Mouse (Mus musculus) cerebellum, postnatal 36 days (tissue): ENCODE results near the gene Tjp1.

ENCODE experiments used
- DNase-seq, 2 experiments: peaks; one replicate each; pipeline ENCODE4 v3.0.0; 2021 to 2022; ENCODE audit warnings: mixed read lengths in 2 of 2

The Tjp1 gene

DNA sequence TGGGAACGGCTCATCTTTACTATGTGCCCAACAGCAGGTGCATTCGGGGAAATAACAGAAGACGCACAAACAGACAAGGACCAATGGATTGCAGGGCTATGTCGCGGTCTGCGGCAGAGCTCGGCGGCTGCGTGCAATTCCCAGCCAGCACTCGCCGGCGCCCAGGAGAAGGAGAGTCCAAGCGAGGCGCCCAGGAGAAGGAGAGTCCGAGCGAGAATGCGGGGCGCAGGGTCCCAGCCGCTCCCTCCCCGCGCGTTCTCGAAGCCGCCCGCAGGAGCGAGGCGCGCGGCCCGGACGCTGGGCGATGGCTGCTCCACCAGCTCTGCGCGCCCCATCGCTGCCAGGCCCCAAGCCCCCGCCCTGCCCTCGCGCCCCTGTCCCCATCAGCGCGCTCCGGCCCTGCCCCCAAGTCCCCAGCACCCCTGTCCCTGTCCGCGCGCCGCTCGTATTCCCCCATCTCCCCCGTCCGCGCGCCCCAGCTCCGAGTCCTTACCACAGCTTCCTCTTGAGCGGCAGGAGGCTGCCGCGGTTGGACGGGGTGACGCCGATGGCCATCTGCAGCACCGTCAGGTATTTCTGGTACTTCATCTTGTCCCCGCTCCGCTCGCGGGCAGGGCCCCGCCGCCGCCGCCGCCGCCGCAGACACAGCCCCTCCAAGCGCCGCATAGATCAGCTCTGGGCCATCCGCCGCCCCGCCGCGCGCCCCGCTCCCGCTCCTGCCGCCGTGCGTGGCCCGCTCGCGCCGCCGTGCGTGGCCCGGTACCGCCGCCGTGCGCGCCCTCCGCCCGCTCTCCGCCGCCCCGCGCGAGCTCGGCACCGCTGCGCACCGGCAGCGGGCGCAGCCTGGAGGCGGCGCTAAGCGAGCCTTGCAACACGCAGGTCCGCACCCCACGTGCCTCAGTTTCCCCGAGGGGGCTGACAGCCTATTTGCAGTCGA is at the start of gene Tjp1:
Tjp1 (minus strand) TSS at position 711 of the 937 bp plus-strand sequence.
- DNase-seq = peak; percentile 47 to 63

DNA sequence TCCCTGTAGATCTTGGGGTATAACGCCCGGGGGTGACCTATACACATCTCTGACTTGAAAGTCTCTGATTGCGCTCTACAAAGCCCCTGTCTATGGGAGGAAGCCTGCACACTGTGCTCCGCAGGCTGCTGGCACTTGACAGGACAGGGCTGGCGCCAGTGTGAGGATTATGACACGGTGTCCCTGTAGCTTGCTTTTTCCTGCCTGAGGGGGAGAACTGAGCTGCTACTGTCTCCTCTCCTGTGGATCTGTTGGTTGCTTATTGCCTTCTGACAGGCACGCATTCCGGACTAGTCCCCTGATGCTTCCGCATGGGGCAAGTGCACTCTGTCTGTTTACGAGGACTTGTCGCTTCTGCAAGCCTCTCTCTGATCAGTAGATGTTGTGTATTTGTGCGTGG is 49.5 kb upstream of the Tjp1 start:
- peak; percentile 48 to 53 for DNase-seq

DNA sequence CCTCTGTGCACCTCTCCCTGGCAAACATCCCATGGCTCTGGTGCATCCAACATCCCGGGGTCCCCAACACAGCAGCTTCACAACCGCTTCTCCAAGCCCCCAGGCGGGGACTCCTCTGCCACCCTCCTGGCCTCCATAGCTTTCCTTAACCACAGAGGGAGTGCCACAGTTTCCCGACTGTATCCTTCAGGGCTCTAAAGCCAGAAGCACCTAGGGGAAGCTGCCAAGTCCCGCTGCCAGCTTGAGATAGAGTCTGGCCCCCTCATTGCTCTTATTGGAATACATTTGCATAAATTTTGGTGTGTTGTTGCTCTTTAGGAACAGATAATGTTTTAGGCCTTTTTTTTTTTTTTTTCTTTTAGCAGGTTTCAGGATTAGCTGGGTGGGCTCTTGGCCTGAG is 45.1 kb upstream of the Tjp1 start:
- DNase-seq = no peak

DNA sequence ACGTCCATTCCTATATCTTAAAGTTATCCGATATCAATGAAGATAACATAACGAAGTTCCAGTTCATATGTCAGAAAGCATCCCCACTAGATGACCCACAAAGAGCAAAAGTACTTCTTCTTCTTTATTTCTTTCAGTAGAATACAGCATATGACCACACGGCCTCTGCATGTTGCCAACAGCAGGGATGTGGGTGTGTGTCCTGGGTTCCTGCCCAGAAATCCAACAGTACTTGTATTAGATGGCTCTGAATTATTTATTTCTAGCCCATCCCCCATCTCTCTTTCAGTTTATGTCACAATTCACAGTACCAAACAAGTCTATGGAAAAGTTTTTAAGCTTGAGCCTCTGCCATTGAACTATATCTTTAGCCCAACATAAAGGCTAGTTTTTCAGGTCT is 43.1 kb upstream of the Tjp1 start:
- DNase-seq = no peak

DNA sequence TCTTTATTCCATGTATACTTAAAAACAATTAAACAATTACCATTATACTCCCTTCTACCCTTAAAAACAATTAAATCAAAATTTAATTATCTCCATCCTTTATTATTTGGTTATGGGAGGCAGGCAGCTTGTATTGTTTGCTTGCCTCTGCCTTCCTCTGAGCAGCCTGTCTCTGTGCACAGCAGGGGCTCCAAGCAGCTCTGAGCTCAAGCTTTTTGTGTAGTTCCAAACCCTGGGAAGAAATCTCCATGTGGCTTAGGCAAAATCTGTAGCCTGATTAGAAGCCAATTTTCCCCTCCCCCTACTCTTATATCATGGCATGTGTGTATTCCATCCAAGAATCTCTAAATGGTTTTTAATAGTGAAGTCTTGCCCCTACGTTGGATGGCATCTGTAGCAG is 28.4 kb upstream of the Tjp1 start:
- DNase-seq = no peak

DNA sequence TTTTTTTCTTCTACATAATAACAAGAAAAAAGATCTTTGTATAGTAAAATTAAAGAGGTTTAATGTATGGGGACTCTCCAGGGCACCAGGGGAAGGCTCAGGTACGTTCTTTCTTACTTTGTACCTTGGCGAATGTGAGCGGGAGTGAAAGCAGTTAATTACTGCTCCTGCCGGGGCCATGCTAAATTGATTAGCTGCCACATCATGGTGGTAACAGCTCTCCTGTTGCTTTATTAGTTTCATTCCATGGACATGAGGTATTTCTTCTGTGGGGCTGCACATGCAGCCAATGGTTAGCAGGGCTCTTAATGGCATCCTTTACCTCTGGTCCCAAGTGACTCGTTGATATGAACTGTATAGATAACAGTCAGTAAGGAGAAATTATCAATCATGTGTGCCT is 18.2 kb upstream of the Tjp1 start:
- no peak for DNase-seq

DNA sequence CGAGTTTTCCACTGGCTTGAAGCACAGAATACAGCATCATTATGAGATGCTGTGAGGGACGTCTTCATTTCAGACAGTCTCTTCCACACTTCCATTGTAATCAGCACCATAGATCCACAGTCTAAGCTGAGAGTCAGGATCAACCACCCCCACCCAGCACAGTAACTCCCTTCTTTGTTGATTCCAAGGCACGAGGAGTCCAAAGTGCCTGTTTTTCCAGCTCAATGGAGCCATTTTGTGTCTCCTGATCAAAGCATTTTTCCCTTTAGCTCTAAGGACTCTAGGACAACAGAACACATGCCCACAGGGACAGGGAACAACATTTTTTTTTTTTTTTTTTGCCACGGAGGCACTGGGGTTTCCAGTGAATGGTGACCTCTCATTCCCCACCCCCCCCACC is 5.1 kb upstream of the Tjp1 start:
- no peak for DNase-seq

DNA sequence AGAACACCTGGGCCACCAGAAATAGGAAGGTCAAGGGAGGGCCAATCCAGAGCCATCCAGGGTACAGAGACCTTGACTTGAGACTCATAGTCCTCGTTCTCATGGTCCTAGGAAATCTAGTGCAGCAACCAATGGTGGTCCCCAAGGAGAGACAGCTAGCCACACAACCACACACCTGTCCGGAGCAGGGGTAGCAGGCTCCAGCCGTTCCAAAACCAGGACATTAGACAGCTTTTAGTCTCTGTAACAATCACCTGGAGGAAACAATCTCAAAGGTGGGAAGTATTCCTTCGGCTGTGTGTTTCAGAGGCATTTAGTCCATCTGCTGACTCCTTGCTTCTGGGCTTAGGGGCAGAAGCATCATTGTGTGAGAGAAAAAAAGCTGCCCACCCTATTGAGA is 4.5 kb downstream of the Tjp1 start:
- DNase-seq = no peak

DNA sequence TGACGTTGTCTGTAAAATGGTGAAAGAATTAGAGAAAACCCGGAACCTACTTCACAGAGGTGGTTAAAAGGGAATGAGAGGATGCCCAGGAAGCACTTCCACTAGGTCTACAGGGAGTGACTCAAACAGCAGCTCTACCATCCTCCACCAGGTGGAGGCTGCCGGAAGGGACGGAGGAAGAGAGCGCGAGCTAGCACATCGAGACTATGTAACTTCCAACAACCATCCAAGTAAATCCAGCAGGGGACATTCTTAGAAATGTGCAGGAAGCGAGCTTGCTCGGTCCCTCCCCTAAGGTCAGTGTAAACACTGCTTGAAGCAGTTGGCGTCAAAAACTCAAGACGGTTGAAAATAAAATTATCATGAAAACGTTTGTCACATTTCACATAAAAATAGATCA is 5.1 kb downstream of the Tjp1 start:
- no peak for DNase-seq

DNA sequence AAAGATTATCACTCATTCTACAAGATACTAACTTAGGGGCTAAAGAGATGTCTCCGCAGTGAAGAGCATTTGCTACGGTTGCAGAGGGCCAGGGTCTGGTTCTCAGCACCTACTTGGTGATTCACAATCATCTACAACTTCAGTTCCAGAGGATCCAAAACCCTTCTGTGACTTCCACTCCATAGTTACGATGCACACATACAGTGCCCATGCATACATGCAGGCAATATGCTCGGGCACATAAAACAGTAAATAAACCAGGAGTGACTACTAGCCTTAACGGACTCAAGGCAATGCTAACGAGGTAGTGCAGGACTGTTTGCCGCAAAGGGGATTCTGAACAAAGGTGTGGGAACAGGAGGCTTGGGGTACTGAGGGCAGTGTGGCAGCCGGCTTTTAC is 7.0 kb downstream of the Tjp1 start:
- no peak for DNase-seq

DNA sequence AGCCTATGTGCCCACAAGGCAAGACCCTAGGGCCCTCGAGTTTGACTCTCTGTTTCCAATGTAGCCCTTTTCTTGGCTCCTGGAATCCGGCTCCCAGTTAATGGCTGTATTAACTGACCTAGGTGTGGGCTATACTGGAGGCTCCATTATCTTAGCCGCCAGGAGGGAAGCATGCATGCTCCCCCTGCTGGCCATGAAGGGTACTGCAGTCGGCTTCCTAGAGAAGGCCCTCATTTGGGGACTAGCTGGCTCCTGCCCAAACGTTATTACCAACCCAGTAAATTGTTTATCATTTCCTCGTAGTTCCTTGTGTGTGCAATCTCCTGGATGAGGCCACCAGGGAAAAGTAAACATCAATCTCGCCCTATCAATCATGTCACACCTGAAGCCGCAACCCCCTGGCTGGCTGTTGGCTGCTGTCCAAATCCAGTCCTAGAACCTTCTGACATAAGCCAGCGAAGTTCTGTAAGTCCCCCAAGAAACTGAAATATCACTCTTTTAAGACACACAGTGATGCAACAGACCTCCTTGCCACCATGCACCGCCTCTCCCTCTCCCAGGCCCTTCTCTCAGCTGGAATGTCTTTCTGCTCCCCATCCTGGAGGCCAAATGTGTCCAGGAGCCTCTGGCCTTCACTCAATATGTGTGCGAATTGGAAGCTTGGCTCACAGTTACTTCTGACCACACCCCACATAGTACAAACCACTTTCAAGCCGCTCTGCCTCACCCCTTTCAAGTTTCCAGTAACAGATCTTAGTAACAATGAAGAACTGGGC is 7.6 kb downstream of the Tjp1 start:
- DNase-seq = peak; percentile 62 to 63

DNA sequence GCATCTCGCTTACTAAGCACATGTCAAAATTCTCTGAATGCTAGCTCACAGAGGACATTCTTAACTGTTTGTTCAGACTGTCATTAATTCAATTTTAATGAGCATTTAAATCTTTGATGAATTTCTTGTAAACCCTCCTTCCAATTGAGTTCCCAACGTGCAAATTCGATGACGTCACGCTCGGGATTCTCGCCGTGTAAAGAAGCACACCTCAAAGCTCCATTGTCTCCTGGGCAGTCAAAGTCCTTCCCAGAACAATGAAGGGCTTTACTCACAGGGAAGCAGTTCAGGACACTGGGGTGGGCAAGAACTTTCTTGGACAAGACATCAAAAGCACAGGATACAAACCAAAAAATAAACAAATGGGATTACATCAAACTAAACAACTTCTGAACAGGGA is 10.7 kb downstream of the Tjp1 start:
- DNase-seq = no peak

DNA sequence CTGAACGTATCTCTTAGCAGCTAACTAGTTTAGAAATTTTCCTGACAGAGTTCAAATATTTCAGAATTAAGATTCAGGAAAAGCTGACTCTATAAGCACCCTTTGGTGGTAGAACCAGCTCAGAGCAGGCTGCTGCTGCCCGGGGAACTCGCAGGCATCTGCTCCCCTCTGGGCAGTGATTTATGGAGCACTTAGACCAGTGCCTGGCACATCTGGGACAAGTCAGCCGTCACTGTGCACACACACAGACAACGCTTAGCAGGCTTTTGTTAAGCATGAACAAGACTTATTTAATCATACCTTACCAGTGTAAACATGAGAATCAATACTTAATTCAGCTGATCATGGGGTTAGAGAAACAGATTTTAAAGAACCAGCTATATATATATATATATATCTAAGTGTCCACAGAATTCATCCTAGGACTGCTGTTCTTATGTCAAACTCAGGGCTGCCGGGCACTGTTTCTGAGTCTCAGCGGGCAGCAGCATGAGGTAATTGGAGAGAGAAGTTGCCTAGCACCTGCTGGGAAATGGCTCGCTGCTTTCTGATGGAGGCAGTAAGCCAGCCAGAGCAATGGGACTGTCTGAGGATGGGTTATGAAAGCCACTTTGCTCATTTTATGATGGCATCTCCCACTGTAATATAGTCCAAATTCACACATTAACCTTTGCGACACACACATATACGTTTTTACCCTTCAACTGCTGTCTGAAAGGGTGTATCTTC is 14.0 kb downstream of the Tjp1 start:
- DNase-seq = peak; percentile 37 to 44

DNA sequence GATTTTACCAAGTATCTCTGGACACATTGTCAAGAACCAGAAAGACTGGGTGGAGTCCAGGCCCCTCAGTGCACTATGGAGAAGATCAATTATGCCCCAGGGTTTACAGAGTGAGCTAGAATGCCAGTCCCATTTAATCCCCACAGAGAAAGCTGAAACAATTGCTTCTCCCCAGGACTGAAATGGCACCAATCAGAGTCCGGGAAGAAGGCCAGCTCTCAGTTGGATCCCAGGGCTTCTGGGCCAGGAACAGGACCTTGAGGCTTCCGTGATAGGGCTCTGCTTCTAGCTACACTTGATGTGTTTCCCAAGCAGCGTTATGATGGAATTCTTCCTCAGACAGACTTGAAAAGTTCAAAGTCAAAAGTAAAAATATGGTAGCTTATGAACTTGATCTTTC is 18.2 kb downstream of the Tjp1 start:
- DNase-seq = peak; percentile 81 to 84

DNA sequence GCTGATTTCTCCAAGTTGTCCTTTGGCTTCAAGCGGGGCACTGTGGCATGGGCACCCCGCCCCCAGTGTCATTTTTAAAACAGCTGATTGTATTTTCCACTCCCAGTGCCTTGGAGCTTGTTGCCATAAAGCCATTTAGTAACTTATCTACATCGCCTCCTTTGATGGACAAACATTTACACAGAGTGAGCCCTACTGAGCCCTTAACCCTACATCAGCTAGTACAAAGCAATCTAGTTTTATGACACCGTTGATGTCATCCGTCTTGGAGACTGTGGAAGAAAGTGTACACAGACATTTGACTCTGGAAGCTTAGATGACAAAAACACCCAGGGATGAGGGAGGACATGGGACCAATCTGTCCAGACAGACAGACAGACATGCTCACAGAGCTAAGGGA is 20.2 kb downstream of the Tjp1 start:
- DNase-seq = no peak

DNA sequence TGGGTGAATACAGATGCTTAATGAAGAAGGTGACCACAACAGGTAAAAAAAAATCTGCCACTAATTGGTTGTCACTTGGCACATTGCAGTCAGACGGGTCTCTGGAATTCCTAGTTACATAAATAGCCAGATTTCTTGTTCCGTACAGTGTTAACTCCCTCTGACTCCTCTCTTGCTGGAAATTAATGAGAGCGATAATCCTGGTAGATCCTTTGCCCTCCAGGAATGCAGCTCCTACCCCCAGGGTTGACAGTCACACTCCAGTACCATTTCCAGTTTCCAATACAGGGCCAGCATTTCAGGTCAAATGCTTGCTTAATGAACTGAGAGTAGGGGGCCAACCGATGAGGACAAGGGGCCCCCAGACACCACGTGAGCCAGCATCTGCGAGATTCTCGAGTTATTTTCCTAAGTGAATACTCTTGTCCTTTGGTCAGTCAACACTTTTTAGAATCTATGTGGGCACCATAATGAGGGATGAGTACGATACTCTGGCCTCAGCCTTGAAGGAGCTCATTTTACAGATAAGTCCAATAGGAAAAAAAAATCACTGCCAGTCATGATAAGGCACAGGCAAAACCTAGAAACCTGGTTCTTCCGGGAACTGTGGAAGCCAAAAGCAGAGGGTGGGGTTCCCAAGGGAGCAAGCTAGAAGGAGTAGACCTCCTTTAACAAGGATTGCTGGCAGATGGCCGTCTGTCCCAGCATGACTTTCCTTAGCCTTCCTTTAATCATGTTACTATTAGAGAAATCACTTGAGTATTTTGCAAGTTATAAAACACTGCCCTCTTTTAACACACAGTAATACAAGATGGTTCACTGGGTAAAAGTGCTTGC is 24.9 kb downstream of the Tjp1 start:
- no peak for DNase-seq

DNA sequence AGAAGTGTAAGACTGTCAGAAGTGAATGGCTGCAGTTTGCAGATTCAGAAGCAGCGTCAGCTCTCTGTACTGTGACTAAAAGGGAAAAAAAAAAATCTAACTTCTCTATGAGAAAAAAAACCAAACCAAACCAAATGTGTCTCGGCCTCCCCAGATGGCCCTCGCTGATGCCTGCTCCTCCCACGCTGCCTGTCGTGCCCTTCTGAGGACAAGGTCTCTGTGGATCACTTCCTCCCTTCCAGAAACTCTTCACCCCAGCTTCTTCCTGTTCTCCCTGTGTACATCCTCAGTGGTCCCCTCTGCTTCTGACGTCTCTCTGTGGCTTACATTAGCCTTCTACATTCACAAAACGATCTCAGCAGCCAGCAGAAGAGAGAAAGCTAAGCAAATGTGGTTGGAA is 26.8 kb downstream of the Tjp1 start:
- no peak for DNase-seq

DNA sequence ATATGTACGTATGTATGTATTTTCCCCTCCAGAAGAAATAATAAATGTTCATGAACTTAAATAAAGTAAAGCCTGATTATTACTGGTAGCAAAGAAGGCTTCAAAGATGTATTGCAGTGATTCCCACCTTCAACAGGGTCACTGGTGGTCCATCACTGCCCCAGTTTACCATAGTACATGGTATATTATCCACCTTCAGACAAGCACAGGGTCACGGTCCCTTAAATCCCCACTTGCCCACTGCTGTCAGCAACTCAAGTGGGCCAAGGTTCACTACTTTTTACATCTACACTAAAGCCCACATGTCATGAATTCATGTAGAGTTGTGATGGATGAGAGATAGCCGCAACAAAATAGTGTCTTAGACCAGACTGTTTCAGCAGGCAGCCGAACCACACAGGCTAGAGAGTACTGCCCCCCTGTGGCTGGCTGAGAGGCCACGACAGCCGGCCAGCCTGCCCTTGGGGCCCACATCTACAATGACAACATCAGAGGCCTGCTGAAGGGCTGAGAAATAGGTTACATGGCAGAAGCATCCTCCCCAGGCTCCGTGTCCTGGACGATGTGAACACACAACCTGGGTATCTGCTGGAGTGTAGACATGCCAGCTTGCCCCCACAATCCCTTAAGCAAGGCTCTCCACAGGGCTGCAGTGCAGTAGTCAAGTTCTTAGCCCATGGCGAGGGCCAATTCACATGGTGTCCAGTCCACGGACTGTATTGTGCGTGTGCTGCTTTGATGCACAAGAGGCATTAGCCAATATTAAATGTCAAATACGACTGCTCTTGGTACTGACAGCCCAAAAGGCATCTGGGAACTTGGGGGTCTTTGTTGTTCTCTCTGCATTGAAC is 29.6 kb downstream of the Tjp1 start:
- DNase-seq = peak; percentile 53 to 61

DNA sequence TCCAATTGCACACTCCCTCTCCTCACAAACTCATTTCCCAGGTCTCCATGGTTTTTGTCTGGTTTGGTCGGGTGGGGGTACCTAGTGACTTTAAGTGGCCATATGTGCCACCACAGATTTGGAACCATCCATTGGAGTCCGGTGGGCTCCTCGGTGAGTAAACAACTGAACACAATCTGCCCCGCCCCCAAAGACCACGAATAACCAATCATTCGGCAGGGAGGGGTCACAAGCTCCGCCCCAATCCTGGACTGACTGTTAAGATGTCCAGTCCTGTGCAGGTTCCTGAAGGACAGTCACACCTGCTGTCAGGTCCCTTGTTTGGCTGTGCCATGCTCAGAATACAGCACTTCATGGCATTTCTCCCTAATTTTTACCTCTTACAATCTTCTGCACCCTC is 37.1 kb downstream of the Tjp1 start:
- no peak for DNase-seq

DNA sequence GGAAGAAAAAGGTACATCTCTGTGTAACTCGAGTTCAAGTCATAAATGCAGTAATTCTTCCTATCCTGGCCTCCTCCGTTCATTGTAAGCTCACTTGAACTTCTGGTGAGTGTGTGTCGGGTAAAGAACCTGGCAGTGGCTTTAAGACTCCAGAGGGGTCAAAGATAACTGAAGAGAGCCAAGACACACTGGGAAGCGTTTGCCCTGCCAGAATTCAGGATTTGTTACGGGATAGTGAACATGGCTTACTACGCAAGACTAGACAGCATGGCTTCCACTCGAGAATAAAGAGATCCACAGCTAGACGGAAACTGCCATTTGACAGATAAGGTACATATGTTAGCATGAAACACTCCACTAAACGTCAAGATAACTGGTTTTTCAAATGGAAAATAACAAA is 37.8 kb downstream of the Tjp1 start:
- DNase-seq = peak in 1 of 2 experiments; percentile 23

DNA sequence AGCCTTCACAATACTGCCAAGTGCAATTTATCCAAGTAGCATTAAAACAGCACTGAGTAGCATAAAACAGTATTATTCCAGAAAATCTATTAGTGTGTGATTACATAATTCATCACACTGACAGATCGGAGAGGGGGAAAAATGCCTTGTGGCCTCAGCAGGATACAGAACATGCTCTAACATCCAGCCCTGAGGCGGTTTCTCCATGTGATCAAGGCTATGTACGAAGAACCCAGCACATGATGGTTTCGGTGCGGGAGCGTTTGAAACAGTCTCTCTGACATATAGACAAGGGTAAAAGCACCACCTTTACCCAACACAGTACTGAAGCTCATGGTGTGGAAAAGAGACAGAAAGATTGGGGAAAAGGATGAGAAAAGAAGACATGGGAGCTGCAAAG is 38.4 kb downstream of the Tjp1 start:
- DNase-seq = no peak
